Mouse (Mus musculus) lung, adult 2 months (tissue): ENCODE results near the gene Trp53rkb.

Experiments
- CTCF ChIP-seq: fragments of 200-500 bp; IDR thresholded peaks from 2 replicates; pipeline ENCODE4 v1.5.1; 2011; ENCODE audit warnings: mild to moderate bottlenecking, low read length, control low read depth; ENCODE audit not compliant: insufficient read depth
- POLR2A ChIP-seq: fragments of 200-500 bp; IDR thresholded peaks from 2 replicates; pipeline ENCODE4 v1.6.1; 2011; ENCODE audit warnings: low read depth, mild to moderate bottlenecking, control low read depth, low read length, borderline replicate concordance; ENCODE audit errors: extremely low read depth

DNA sequence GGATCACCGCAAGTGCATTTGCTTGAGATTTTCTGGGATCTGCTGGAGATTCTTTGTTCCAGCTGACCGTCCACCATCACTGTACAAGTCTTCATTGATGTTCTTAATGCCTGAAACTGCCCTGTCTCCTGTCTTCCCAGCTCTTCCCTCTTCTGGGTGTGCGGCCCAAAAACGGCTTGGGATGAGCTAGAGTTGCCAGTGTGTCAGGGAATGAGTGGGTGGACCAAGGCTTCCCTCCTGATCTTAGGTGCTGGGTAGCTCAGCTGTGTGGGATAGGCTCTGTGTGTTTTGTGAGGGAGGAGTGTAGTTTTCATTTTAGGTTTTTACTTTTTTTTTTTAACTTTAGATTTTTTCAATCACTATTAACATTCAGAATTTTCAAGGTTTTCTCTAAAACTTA, 42.5 kb downstream of the Trp53rkb start:
- TF ChIP-seq POLR2A (no peak), CTCF (no peak)
